In the genomic region with DNA sequence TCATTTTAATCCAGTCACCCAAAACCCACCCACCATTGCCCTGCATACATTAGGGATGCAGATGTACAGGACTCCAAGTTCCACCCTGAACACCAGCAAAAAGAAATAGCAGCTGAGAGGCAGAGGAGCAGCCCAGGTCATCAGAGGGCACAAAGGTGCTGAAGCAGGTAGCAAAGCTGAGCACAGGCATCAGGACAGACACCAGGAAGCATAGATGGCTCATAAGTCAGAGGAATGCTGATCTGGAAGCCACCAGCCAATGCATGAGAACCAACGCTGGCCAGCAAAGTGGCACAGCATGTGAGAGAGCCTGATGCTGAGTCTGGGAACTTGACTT, we compare ENCODE assay signal across 41 mouse cellular contexts. TPM values are rescaled to one million over a fixed set of nuclear protein-coding genes. Genes with fewer than 3 reads are reported as not detected.
"Had no signal": no experiment of that assay in that cellular context is flagged by ENCODE, and none has a peak within 500 bp of the region (broad histone marks: within the 10 kb centered on the region; RNA-seq: fewer than 3 reads in every experiment).

No protein-coding gene starts in this region.

- H3K4me3 ChIP-seq: limb, embryonic 10.5 days; limb, embryonic 12.5 days; limb, embryonic 13.5 days; limb, embryonic 15.5 days; liver, embryonic 12.5 days; liver, embryonic 13.5 days; liver, embryonic 15.5 days; lung, embryonic 15.5 days; megakaryocyte, embryonic 14.5 days; midbrain, embryonic 12.5 days; midbrain, embryonic 13.5 days; myocyte; neural tube, embryonic 12.5 days; neural tube, embryonic 13.5 days had no signal

- H3K9ac ChIP-seq: limb, embryonic 12.5 days; limb, embryonic 13.5 days; limb, embryonic 15.5 days; liver, embryonic 12.5 days; liver, embryonic 13.5 days; liver, embryonic 14.5 days; liver, embryonic 15.5 days; liver, postnatal 0 days; lung, embryonic 14.5 days; lung, embryonic 15.5 days; midbrain, embryonic 12.5 days; midbrain, embryonic 13.5 days; neural tube, embryonic 12.5 days; neural tube, embryonic 13.5 days had no signal

- H3K4me2 ChIP-seq: limb, embryonic 12.5 days; limb, embryonic 13.5 days; limb, embryonic 15.5 days; liver, embryonic 11.5 days; liver, embryonic 12.5 days; liver, embryonic 13.5 days; liver, embryonic 15.5 days; lung, embryonic 14.5 days; lung, embryonic 15.5 days; midbrain, embryonic 11.5 days; midbrain, embryonic 12.5 days; midbrain, embryonic 13.5 days; neural tube, embryonic 12.5 days; neural tube, embryonic 13.5 days had no signal

- H3K4me1 ChIP-seq: limb, embryonic 10.5 days; liver, embryonic 12.5 days; lung, embryonic 15.5 days; midbrain, embryonic 12.5 days; midbrain, embryonic 13.5 days; neural tube, embryonic 12.5 days had no signal

- H3K27me3 ChIP-seq: limb, embryonic 12.5 days; limb, embryonic 13.5 days; limb, embryonic 15.5 days; liver, embryonic 12.5 days; liver, embryonic 13.5 days; liver, embryonic 15.5 days; lung, embryonic 15.5 days; midbrain, embryonic 12.5 days; midbrain, embryonic 13.5 days; neural tube, embryonic 12.5 days; neural tube, embryonic 13.5 days had no signal

- H3K27ac ChIP-seq: limb, embryonic 10.5 days; limb, embryonic 12.5 days; limb, embryonic 13.5 days; limb, embryonic 15.5 days; liver, embryonic 12.5 days; liver, embryonic 13.5 days; liver, embryonic 14.5 days; liver, embryonic 15.5 days; lung, embryonic 15.5 days; macrophage; midbrain, embryonic 12.5 days; midbrain, embryonic 13.5 days; neural tube, embryonic 12.5 days; neural tube, embryonic 13.5 days had no signal

- DNase-seq: liver, embryonic 13.5 days; lung, adult 18-20 months; lung, adult 2 months had no signal

- H3K9me3 ChIP-seq: limb, embryonic 10.5 days; limb, embryonic 12.5 days; limb, embryonic 13.5 days; limb, embryonic 15.5 days; liver, embryonic 12.5 days; liver, embryonic 13.5 days; liver, embryonic 15.5 days; lung, embryonic 15.5 days; megakaryocyte, embryonic 14.5 days; midbrain, embryonic 12.5 days; midbrain, embryonic 13.5 days; neural tube, embryonic 12.5 days; neural tube, embryonic 13.5 days had no signal

- ATAC-seq: liver, postnatal 0 days had no signal

RNA-seq across cellular contexts. Expression of a gene that starts 44.4 kb away (rescaled TPM):
- total RNA-seq: left cerebral cortex, postnatal 10 days; left cerebral cortex, postnatal 14 days; left cerebral cortex, postnatal 25 days; left cerebral cortex, postnatal 36 days; left cerebral cortex, postnatal 4 days; liver, adult 2 months; megakaryocyte progenitor cell, adult 5-6 weeks; megakaryocyte, adult 5-6 weeks; megakaryocyte-erythroid progenitor cell, adult 5-6 weeks; midbrain, postnatal 0 days; monocyte, adult 5-6 weeks had no signal
- polyA plus RNA-seq: limb, embryonic 10.5 days; limb, embryonic 11.5 days; limb, embryonic 12.5 days; limb, embryonic 13.5 days; limb, embryonic 14.5 days; limb, embryonic 15.5 days; liver, adult 2 months; liver, embryonic 11.5 days; liver, embryonic 12.5 days; liver, embryonic 13.5 days; liver, embryonic 14.5 days; liver, embryonic 15.5 days; liver, embryonic 16.5 days; liver, postnatal 0 days; lung, adult 2 months; lung, embryonic 14.5 days; lung, embryonic 15.5 days; lung, embryonic 16.5 days; lung, postnatal 0 days; macrophage; midbrain, embryonic 11.5 days; midbrain, embryonic 12.5 days; midbrain, embryonic 13.5 days; midbrain, embryonic 14.5 days; midbrain, embryonic 16.5 days; midbrain, postnatal 0 days; myocyte; neural tube, embryonic 11.5 days; neural tube, embryonic 12.5 days; neural tube, embryonic 13.5 days had no signal

RNA-seq across cellular contexts. Expression of a gene that starts 45.2 kb away (rescaled TPM):
- total RNA-seq: left cerebral cortex, postnatal 10 days; left cerebral cortex, postnatal 14 days; left cerebral cortex, postnatal 36 days; megakaryocyte progenitor cell, adult 5-6 weeks; megakaryocyte-erythroid progenitor cell, adult 5-6 weeks; midbrain, postnatal 0 days had no signal
- polyA plus RNA-seq: limb, embryonic 10.5 days; limb, embryonic 11.5 days; limb, embryonic 12.5 days; limb, embryonic 13.5 days; limb, embryonic 14.5 days; limb, embryonic 15.5 days; liver, embryonic 11.5 days; liver, embryonic 12.5 days; liver, embryonic 13.5 days; liver, embryonic 15.5 days; liver, embryonic 16.5 days; liver, postnatal 0 days; lung, embryonic 14.5 days; macrophage; midbrain, embryonic 11.5 days; midbrain, embryonic 12.5 days; midbrain, embryonic 13.5 days; midbrain, embryonic 14.5 days; midbrain, postnatal 0 days; myocyte; neural tube, embryonic 11.5 days; neural tube, embryonic 12.5 days; neural tube, embryonic 13.5 days had no signal
